Mouse (Mus musculus) inflammation-experienced regulatory T-cells, adult 16 weeks (primary cell): ENCODE measurements around the gene Try5. TPM values are rescaled to one million over a fixed set of nuclear protein-coding genes. Genes with fewer than 3 reads are reported as not detected.

Source experiments
- polyA plus RNA-seq: library from polyadenylated mRNA; unstranded; fragments of 100-300 nt; shearing (Covaris generic); gene quantifications from one replicate; pipeline ENCODE4 v1.2.1, GENCODE M21; 2017

Try5 gene
- polyA plus RNA-seq = not detected

DNA sequence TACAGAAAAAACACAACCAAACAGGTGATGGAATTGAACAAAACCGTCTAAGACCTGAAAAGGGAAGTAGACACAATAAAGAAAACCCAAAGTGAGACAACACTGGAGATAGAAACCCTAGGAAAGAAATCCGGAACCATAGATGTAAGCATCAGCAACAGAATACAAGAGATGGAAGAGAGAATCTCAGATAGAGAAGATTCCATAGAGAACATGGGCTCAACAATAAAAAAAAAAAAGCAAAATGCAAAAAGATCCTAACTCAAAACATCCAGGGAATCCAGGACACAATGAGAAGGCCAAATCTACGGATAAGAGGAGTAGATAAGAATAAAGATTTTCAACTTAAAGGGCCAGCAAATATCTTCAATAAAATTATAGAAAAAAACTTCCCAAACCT is at the start of gene Try5:
TSS of gene Try5 (minus strand) at position 101 of the 400 bp plus-strand sequence.

DNA sequence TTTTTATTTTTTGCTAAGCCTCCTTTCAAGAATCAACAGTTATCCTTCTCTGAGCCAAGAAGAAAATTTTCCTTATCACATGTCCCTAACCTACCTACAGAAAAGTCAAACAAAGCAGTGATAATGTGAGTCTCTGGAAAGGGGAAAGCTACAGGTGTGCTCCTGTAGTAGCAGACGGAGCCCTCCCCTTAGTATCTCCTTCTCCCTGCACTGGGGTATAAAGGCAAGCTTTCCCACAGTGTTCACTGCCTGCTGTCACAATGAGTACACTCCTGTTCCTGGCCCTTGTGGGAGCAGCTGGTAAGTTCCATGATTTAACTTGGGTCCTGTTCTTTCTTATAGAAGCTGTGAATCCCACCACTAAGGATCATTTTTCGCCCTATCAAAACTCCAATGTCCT is 37.3 kb upstream of the Try5 start, which contains the start of gene Try10:
TSS of gene Try10 (plus strand) at position 174 of the 400 bp plus-strand sequence.

DNA sequence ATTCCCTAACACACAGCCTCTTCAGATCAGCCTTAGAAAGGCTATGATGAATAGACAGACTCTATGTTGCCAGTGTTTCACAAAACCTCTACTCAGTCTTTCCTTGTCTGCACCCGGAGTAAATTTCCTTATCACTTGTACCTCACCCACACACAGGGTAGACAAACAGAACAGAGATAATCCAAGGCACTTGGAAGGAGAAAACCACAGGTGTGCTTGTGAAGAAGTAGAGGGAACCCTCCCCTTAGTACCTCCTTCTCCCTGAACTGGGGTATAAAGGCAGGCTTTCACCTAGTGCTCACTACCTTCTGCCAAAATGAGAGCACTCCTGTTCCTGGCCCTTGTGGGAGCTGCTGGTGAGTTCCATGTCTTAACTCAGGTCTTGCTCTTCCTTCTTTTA is 14.7 kb downstream of the Try5 start, which contains the start of gene Try4:
TSS of gene Try4 (plus strand) at position 301 of the 400 bp plus-strand sequence.

Other genes starting within 250 kb of the Try5 start
- not detected for gene Try4, start 14.6 kb downstream of the Try5 start, polyA plus RNA-seq
- gene Try10, start 37.3 kb upstream of the Try5 start, polyA plus RNA-seq = not detected
- gene Prss3, start 60.8 kb upstream of the Try5 start, polyA plus RNA-seq = not detected
- gene Gm5771, start 75.5 kb upstream of the Try5 start, polyA plus RNA-seq = not detected
- gene Gm10334, start 129.3 kb upstream of the Try5 start, polyA plus RNA-seq = not detected
- gene Prss1, start 142.1 kb upstream of the Try5 start, polyA plus RNA-seq = not detected
- 1.7 TPM for gene Prss2, start 204.9 kb upstream of the Try5 start, polyA plus RNA-seq